Mouse (Mus musculus) brain, embryonic 14.5 days (tissue): ENCODE measurements at regions not wholly inside any gene's neighbourhood (a gene's known extent, or its start where the extent isn't known, plus 50 kb on each side); places are given as distances from the start of the nearest gene placed in this dataset.

Experiments
- CTCF ChIP-seq: fragments of 200-500 bp; IDR thresholded peaks from 2 replicates; pipeline ENCODE4 v1.5.1; 2012; ENCODE audit warnings: inconsistent platforms, mild to moderate bottlenecking, moderate library complexity, borderline replicate concordance; ENCODE audit not compliant: insufficient read depth, insufficient read length; ENCODE audit errors: extremely low read depth
- POLR2A ChIP-seq: fragments of 200-500 bp; IDR thresholded peaks from 2 replicates; pipeline ENCODE4 v1.6.1; 2012; ENCODE audit warnings: mild to moderate bottlenecking, inconsistent platforms, borderline replicate concordance; ENCODE audit not compliant: poor library complexity, insufficient read depth, insufficient read length, severe bottlenecking; ENCODE audit errors: extremely low read depth

DNA sequence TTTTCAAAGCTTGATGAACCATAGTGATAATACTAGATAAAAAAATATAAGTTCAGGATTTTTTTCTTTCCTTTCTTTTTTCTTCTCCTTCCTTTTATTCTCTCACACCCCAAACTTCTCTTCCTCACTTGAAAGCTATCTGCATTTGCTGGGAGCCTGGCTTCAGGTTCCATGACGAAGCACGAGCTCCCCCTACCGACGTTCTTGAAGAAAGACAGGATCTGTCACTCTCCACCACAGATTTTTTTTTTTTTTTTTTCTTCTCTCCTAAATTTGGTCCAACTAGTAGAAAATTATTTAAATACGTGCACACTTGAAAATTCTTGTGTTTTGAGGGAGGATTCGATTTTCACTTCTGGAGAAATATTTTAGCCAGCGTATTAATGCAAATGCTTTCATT, 1377.8 kb upstream of the Gm7489 start:
- peak; percentile 80 for TF ChIP-seq CTCF
- no peak for TF ChIP-seq POLR2A
